Mouse (Mus musculus) thymus, postnatal 25 days (tissue): ENCODE data around the gene Tada2b.

Source experiments
- DNase-seq: peaks from one replicate; pipeline ENCODE4 v3.0.0; 2022

The Tada2b gene

GRCm38 (mm10) chr5:36436858-36437257, 47.2 kb downstream of the Tada2b start:
- DNase-seq: no peak

- DNase-seq: no peak
Measured at GRCm38 (mm10) chr5:36434398-36434967, 49.6 kb downstream of the Tada2b start.

- DNase-seq: no peak
Measured at GRCm38 (mm10) chr5:36431711-36432110, 52.4 kb downstream of the Tada2b start.

- no peak for DNase-seq
Measured at GRCm38 (mm10) chr5:36429551-36429950, 54.5 kb downstream of the Tada2b start.

GRCm38 (mm10) chr5:36427831-36428230, 56.3 kb downstream of the Tada2b start:
- no peak for DNase-seq

- DNase-seq: no peak
Measured at GRCm38 (mm10) chr5:36426404-36426803, 57.7 kb downstream of the Tada2b start.

- DNase-seq: no peak
Measured at GRCm38 (mm10) chr5:36424676-36425075, 59.4 kb downstream of the Tada2b start.
